Mouse (Mus musculus) kidney, postnatal 0 days (tissue): ENCODE measurements around the gene Mrpl40. TPM values are rescaled to one million over a fixed set of nuclear protein-coding genes. Genes with fewer than 3 reads are reported as not detected.

ENCODE experiments used
- ATAC-seq: fragments of 200-750 bp; cut with Nextera tagmentation; replicated peaks from 2 replicates; pipeline ENCODE4 v1.8.0; 2017; ENCODE audit warnings: low read depth, moderate number of reproducible peaks, moderate TSS enrichment, moderate library complexity; ENCODE audit not compliant: low FRiP score
- DNase-seq: peaks from one replicate; pipeline ENCODE4 v3.0.0-alpha.2; 2016; ENCODE audit warnings: low spot score
- H3K27ac ChIP-seq: fragments of 300-500 bp; sonication (generic); 2 replicates; pipeline ENCODE4 v1.5.1; 2014; ENCODE audit warnings: mild to moderate bottlenecking
- H3K27me3 ChIP-seq: fragments of 300-500 bp; sonication (generic); 2 replicates; pipeline ENCODE4 v1.6.1; 2014; ENCODE audit warnings: low read length, mixed read lengths; ENCODE audit not compliant: insufficient read depth
- H3K36me3 ChIP-seq: fragments of 300-500 bp; sonication (generic); 2 replicates; pipeline ENCODE4 v1.6.1; 2014; ENCODE audit warnings: low read length, mixed read lengths; ENCODE audit not compliant: insufficient read depth
- H3K4me1 ChIP-seq: fragments of 300-500 bp; sonication (generic); replicated peaks from 2 replicates; pipeline ENCODE4 v1.6.1; 2014; ENCODE audit warnings: antibody characterized with exemption, low read length, mixed read lengths; ENCODE audit not compliant: insufficient read depth
- H3K4me2 ChIP-seq: fragments of 300-500 bp; sonication (generic); 2 replicates; pipeline ENCODE4 v1.6.1; 2014; ENCODE audit warnings: mild to moderate bottlenecking, low read length, moderate library complexity, mixed read lengths
- H3K4me3 ChIP-seq: fragments of 300-500 bp; sonication (generic); replicated peaks from 2 replicates; pipeline ENCODE4 v1.5.1; 2014; ENCODE audit warnings: low read depth, low read length
- H3K9ac ChIP-seq: fragments of 300-500 bp; sonication (generic); 2 replicates; pipeline ENCODE4 v1.6.1; 2014; ENCODE audit warnings: low read depth, low read length
- H3K9me3 ChIP-seq: fragments of 300-500 bp; sonication (generic); replicated peaks from 2 replicates; pipeline ENCODE4 v1.6.1; 2016; ENCODE audit warnings: low read length, inconsistent platforms, mixed read lengths
- CTCF ChIP-seq: IDR thresholded peaks from 2 replicates; pipeline ENCODE4 v1.5.1; 2016; ENCODE audit warnings: antibody characterized with exemption, low read depth, mild to moderate bottlenecking, moderate library complexity
- whole genome bisulfite sequencing: fragments of 180-500 bp; shearing (Covaris S2); extraction: QIAGEN DNeasy Blood & Tissue Kit; methylation state at CpG from one replicate; pipeline ENCODE4 v1.1.7; 2014; 5-methylcytosine and 5-hydroxymethylcytosine counted together
- polyA plus RNA-seq: library from polyadenylated mRNA; unstranded; fragments of >200 nt; fragmentation: Nextera tagmentation; extraction: Ambion mirVana; gene quantifications from 2 replicates; pipeline ENCODE4 v1.2.1, GENCODE M21; 2015

Mrpl40 gene
- polyA plus RNA-seq, 1 experiment from 2014 or later, result 89.9 TPM

GRCm38 (mm10) chr16:18836073-18836467 is 40.6 kb downstream of the Mrpl40 start:
- Histone ChIP-seq H3K9me3 (no peaks in the 10 kb centered on the region), H3K36me3 (peaks cover 26% of the 10 kb centered on the region; the same call in 1 of the 2 replicates), H3K27ac (no peak overlapping the region), H3K4me1 (0 out of 2 replicates have a peak, but pooled peaks cover 4% of the 10 kb centered on the region), H3K27me3 (no peaks in the 10 kb centered on the region), H3K4me3 (peak overlapping the region; percentile 93), H3K9ac (no peak overlapping the region), H3K4me2 (peak overlapping the region; percentile 75)
- DNase-seq (peak; percentile 13), ATAC-seq (peak; percentile 31; the same call in 1 of the 2 replicates)
- TF ChIP-seq CTCF, result no peak
- WGBS, result 23% methylated on average over 3 of the region's 3 CpGs

GRCm38 (mm10) chr16:18833486-18833885 is 43.2 kb downstream of the Mrpl40 start:
- 64% methylated on average over 2 of the region's 2 CpGs for whole genome bisulfite sequencing
- TF ChIP-seq CTCF, result peak; percentile 21; the same call in 1 of the 2 replicates
- ATAC-seq, result no peak
- Histone ChIP-seq H3K36me3 (peaks cover 30% of the 10 kb centered on the region), H3K4me1 (0 out of 2 replicates have a peak, but pooled peaks cover 4% of the 10 kb centered on the region), H3K9me3 (no peaks in the 10 kb centered on the region), H3K4me2 (no peak overlapping the region), H3K27me3 (no peaks in the 10 kb centered on the region), H3K9ac (no peak overlapping the region), H3K4me3 (no peak overlapping the region), H3K27ac (no peak overlapping the region)
- DNase-seq, result no peak

GRCm38 (mm10) chr16:18829102-18829501 is 47.6 kb downstream of the Mrpl40 start:
- Histone ChIP-seq H3K4me2 (no peak overlapping the region), H3K4me1 (no peaks in the 10 kb centered on the region), H3K9ac (no peak overlapping the region), H3K9me3 (no peaks in the 10 kb centered on the region), H3K27ac (no peak overlapping the region), H3K36me3 (peaks cover 59% of the 10 kb centered on the region), H3K27me3 (no peaks in the 10 kb centered on the region), H3K4me3 (no peak overlapping the region)
- no peak for TF ChIP-seq CTCF
- WGBS, result 83% methylated on average over 6 of the region's 6 CpGs
- no peak for DNase-seq
- peak; percentile 66; the same call in 1 of the 2 replicates for ATAC-seq

- DNase-seq (no peak), ATAC-seq (peak; percentile 74)
- 93% methylated on average over 3 of the region's 3 CpGs for WGBS
- Histone ChIP-seq H3K9ac (no peak overlapping the region), H3K4me3 (no peak overlapping the region), H3K9me3 (no peaks in the 10 kb centered on the region), H3K27ac (0 out of 2 replicates have a peak overlapping the region, but pooled peaks have one; percentile 25), H3K4me2 (no peak overlapping the region), H3K36me3 (peaks cover 56% of the 10 kb centered on the region), H3K4me1 (no peaks in the 10 kb centered on the region), H3K27me3 (no peaks in the 10 kb centered on the region)
- no peak for TF ChIP-seq CTCF
Measured at GRCm38 (mm10) chr16:18828630-18829029, 48.0 kb downstream of the Mrpl40 start.

GRCm38 (mm10) chr16:18822925-18823324 is 53.7 kb downstream of the Mrpl40 start:
- no peaks in the 10 kb centered on the region for H3K9me3 ChIP-seq
- no peak for DNase-seq
- no peak for ATAC-seq
- H3K4me2 ChIP-seq, result no peak overlapping the region
- 80% methylated on average over 4 of the region's 4 CpGs for WGBS
- H3K9ac ChIP-seq, result no peak overlapping the region
- no peaks in the 10 kb centered on the region for H3K27me3 ChIP-seq
- H3K4me3 ChIP-seq, result no peak overlapping the region
- no peaks in the 10 kb centered on the region for H3K4me1 ChIP-seq
- H3K27ac ChIP-seq, result no peak overlapping the region
- no peak for TF ChIP-seq CTCF
- peaks cover 82% of the 10 kb centered on the region for H3K36me3 ChIP-seq

- 92% methylated on average over 1 of the region's 1 CpGs for WGBS
- H3K27ac ChIP-seq, result no peak overlapping the region
- H3K9me3 ChIP-seq, result no peaks in the 10 kb centered on the region
- H3K36me3 ChIP-seq, result peaks cover 79% of the 10 kb centered on the region
- no peak overlapping the region for H3K4me2 ChIP-seq
- H3K27me3 ChIP-seq, result no peaks in the 10 kb centered on the region
- no peak overlapping the region for H3K9ac ChIP-seq
- DNase-seq, result no peak
- no peaks in the 10 kb centered on the region for H3K4me1 ChIP-seq
- no peak for TF ChIP-seq CTCF
- no peak for ATAC-seq
- no peak overlapping the region for H3K4me3 ChIP-seq
Measured at GRCm38 (mm10) chr16:18822356-18822755, 54.3 kb downstream of the Mrpl40 start.

Other genes starting within 250 kb of the Mrpl40 start
- gene Sept5, start 246.9 kb downstream of the Mrpl40 start, polyA plus RNA-seq, result 10.4 and 12.0 TPM in 2 replicates
- gene Cldn5, start 100.0 kb downstream of the Mrpl40 start, polyA plus RNA-seq, result 107 and 113 TPM in 2 replicates
- gene Ufd1, start 65.1 kb downstream of the Mrpl40 start, polyA plus RNA-seq, result 82.3 and 86.1 TPM in 2 replicates
- gene Cdc45, start 64.9 kb downstream of the Mrpl40 start, polyA plus RNA-seq, result 20.1 and 24.9 TPM in 2 replicates
- 27.5 and 30.5 TPM in 2 replicates for gene 2510002D24Rik, start 40.3 kb downstream of the Mrpl40 start, polyA plus RNA-seq
- gene Gm28539, start 40.3 kb downstream of the Mrpl40 start, polyA plus RNA-seq, result not detected in 2 replicates
- gene Hira, start 175 bp upstream of the Mrpl40 start, polyA plus RNA-seq, result 11.1 and 11.2 TPM in 2 replicates